Mouse (Mus musculus) liver, embryonic 14 days (tissue): ENCODE measurements around the gene Mecr. TPM values are rescaled to one million over a fixed set of nuclear protein-coding genes. Genes with fewer than 3 reads are reported as not detected.

ENCODE experiments used
- polyA plus RNA-seq: library from polyadenylated mRNA; depleted of rRNA; stranded (reverse); fragments of >200 nt; gene quantifications from 2 replicates; pipeline ENCODE4 v1.2.3, GENCODE M21; 2012; rRNA removed

Mecr gene
- polyA plus RNA-seq, result 24.0 and 26.4 TPM in 2 replicates

DNA sequence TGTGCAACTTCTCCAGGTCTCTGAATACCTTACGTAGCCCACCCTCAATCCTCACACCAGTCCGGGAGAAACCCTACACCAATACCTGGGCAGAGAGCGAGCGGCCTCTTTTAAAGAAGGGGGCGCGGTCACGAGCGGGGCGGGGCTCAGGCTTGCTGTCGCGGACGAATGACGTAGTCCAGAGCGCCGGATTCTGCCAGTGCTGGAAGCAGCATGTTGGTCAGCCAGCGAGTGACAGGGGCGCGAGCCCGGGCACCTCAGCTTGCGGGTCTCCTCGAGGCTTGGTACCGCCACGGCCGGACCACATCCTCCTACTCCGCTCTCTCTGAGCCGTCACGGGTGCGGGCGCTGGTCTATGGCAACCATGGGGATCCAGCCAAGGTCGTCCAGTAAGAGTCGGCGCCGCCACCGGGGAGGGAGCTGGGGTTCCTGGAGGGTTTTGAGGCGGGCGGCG lies at the start of gene Mecr:
Gene Mecr, plus strand, starts transcription at position 181 of the 454 bp plus-strand sequence.

GRCm38 (mm10) chr4:131837872-131838524 lies 5.3 kb upstream of the Mecr start, which contains the start of gene Ptpru:
TSS of gene Ptpru (minus strand) at chr4:131838288.

DNA sequence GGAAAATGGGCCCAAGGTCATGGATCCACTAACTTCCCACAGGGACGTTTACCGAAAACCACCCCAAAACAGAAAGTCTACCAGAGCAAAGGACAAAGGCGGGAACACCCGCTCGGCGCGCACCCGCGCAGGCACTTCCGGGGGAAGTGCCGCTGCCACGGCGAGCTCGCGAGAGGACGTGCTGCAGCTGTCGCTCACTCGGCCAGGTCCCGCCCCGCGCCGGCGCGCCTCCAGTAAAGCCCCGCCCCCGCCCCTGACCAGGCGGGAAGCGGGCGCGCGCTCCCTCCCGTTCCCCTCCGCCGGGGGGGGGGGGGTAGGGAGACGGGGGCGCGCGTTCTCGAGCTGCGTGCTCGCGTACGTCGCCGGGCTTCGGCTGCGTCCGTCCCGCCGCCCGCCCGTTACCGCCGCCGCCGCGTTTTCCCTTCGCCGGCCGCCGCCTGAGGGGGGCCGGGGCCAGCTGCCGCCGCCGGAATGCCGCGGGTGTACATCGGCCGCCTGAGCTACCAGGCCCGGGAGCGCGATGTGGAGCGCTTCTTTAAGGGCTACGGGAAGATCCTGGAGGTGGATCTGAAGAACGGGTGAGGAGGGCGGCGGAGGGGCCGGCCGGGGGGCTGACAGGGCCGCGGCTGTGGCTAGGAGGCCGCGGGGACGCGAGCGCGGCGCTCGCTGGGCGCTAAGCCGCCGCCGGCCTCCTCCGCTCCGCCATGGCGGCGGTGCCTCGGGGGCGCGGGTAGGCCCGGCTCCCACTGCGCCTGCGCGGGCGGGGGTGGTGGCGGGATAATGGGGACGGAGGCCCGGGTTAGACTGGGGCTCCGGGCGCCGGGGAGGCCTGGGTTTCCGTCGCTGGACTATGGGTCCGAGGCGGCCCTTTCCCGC lies 30.3 kb downstream of the Mecr start, which contains the start of gene Srsf4:
Gene Srsf4, plus strand, starts transcription at position 325 of the 876 bp plus-strand sequence.

Other genes with a start within 250 kb of the Mecr start
- 2.1 TPM in 2 replicates for gene Ptpru, start 5.2 kb upstream of the Mecr start, polyA plus RNA-seq
- 45.5 and 48.5 TPM in 2 replicates for gene Srsf4, start 30.1 kb downstream of the Mecr start, polyA plus RNA-seq
- gene Tmem200b, start 78.3 kb downstream of the Mecr start, polyA plus RNA-seq, result 0.57 and 0.60 TPM in 2 replicates
- gene Gm10300, start 231.2 kb downstream of the Mecr start, polyA plus RNA-seq, result 0.12 and 0.14 TPM in 2 replicates
- gene Epb41, start 231.9 kb downstream of the Mecr start, polyA plus RNA-seq, result 101 and 126 TPM in 2 replicates